Comparison of ENCODE assay signal across 10 mouse cellular contexts in the genomic region with DNA sequence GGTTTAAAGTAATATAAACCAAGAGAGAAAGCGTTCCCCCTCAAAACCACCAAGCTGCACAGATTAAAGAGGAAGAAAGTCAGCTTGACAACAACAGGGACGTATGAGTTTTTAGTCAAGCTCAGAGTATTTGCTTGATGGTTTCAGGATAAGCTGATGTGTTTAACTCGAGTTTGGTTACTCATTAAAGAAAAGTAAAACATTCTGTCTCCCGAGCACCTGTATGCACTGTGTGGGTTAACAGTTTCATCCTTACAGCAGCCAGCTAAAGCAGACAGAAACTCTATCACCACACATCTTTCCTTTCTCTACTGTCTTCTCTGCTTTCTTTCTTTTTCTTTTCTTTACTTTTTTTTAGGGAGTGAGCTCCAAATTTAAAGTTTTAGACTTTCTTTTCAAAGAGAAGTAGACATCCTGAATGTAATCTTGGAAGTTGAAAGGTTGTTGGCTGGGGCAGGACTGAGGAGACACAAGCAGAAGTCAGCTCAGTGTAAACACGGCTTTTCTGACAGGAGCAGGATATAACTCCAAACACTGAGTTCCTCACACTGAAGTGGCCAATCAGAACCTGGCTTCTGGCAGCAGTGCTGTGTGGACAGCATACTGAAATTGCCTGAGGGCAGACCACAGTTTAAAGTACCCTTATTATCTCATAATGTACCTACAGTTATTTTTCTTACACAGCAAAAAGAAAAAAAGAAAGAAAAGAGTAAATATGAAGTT.
DNase-seq lines count a peak whose midpoint lies in the region; ATAC-seq lines count a peak whose summit lies in the region.
"Had no signal": no experiment of that assay in that cellular context is flagged by ENCODE, and none has a peak within 500 bp of the region (broad histone marks: within the 10 kb centered on the region; RNA-seq: fewer than 3 reads in every experiment).

No protein-coding gene starts in this region.

- no peak overlapping the region for H3K27ac ChIP-seq in forebrain, embryonic 14.5 days (ENCODE audit: low read depth, low read length)
- no peak overlapping the region for H3K27ac ChIP-seq in forebrain, embryonic 13.5 days
- no peak overlapping the region for H3K27ac ChIP-seq in midbrain, embryonic 14.5 days (replicated peaks; ENCODE audit: low read depth, low read length)
- no peak overlapping the region for H3K27ac ChIP-seq in midbrain, embryonic 10.5 days (replicated peaks)
- H3K27ac ChIP-seq: heart, adult 2 months; midbrain, embryonic 12.5 days had no signal

- peak; percentile 3 for DNase-seq in forebrain, embryonic 14.5 days (ENCODE audit: low spot score)
- DNase-seq in midbrain, embryonic 14.5 days, result peak; percentile 50
- DNase-seq in midbrain, embryonic 10.5 days (ENCODE audit: low spot score), result no peak
- peak; percentile 13 for DNase-seq in kidney, postnatal 10 days
- DNase-seq in yolk sac, embryonic 10.5 days (ENCODE audit: low spot score), result peak; percentile 62
- no peak for DNase-seq in adrenal gland, adult (ENCODE audit: inconsistent age in 2 of 2, low spot score in 1 of 2)
- DNase-seq in layer of hippocampus, postnatal 36 days, result no peak
- DNase-seq: heart, adult 2 months had no signal

- no peaks in the 10 kb centered on the region for H3K9me3 ChIP-seq in forebrain, embryonic 14.5 days (replicated peaks; ENCODE audit: control insufficient read depth, low read length)
- H3K9me3 ChIP-seq in forebrain, embryonic 13.5 days (replicated peaks), result no peaks in the 10 kb centered on the region
- H3K9me3 ChIP-seq in midbrain, embryonic 14.5 days (ENCODE audit: control insufficient read depth, low read length), result no peaks in the 10 kb centered on the region
- H3K9me3 ChIP-seq in midbrain, embryonic 10.5 days (replicated peaks), result no peaks in the 10 kb centered on the region
- H3K9me3 ChIP-seq: midbrain, embryonic 12.5 days had no signal

- no peak for ATAC-seq in forebrain, embryonic 14.5 days
- ATAC-seq in forebrain, embryonic 13.5 days, result no peak
- ATAC-seq in midbrain, embryonic 14.5 days (ENCODE audit: low FRiP score, low TSS enrichment), result no peak

- H3K36me3 ChIP-seq in forebrain, embryonic 14.5 days (ENCODE audit: control insufficient read depth, insufficient read depth, low read length), result no peaks in the 10 kb centered on the region
- H3K36me3 ChIP-seq in forebrain, embryonic 13.5 days (ENCODE audit: poor library complexity, severe bottlenecking), result no peaks in the 10 kb centered on the region
- H3K36me3 ChIP-seq in midbrain, embryonic 14.5 days (ENCODE audit: control insufficient read depth, insufficient read depth, low read length), result no peaks in the 10 kb centered on the region
- no peaks in the 10 kb centered on the region for H3K36me3 ChIP-seq in midbrain, embryonic 10.5 days
- H3K36me3 ChIP-seq: midbrain, embryonic 12.5 days had no signal

- WGBS in forebrain, embryonic 14.5 days, result 51% methylated on average over 5 of the region's 5 CpGs
- 54% methylated on average over 5 of the region's 5 CpGs for WGBS in forebrain, embryonic 13.5 days
- WGBS in midbrain, embryonic 14.5 days, result 56% methylated on average over 5 of the region's 5 CpGs
- 67% methylated on average over 5 of the region's 5 CpGs for WGBS in midbrain, embryonic 10.5 days

- H3K4me2 ChIP-seq in forebrain, embryonic 14.5 days (ENCODE audit: low read length), result no peak overlapping the region
- H3K4me2 ChIP-seq in forebrain, embryonic 13.5 days, result no peak overlapping the region
- H3K4me2 ChIP-seq in midbrain, embryonic 14.5 days (ENCODE audit: low read length), result 0 out of 2 replicates have a peak overlapping the region, but pooled peaks have one; percentile 99

- no peaks in the 10 kb centered on the region for H3K27me3 ChIP-seq in forebrain, embryonic 14.5 days (replicated peaks; ENCODE audit: control insufficient read depth, insufficient read depth, low read length)
- 0 out of 2 replicates have a peak, but pooled peaks cover 5% of the 10 kb centered on the region for H3K27me3 ChIP-seq in forebrain, embryonic 13.5 days
- H3K27me3 ChIP-seq in midbrain, embryonic 14.5 days (ENCODE audit: control insufficient read depth, insufficient read depth, low read length), result no peaks in the 10 kb centered on the region
- peaks cover 26% of the 10 kb centered on the region for H3K27me3 ChIP-seq in midbrain, embryonic 10.5 days (ENCODE audit: low read depth, poor library complexity, severe bottlenecking)

- no peak overlapping the region for H3K4me3 ChIP-seq in forebrain, embryonic 14.5 days (ENCODE audit: low read depth, low read length)
- no peak overlapping the region for H3K4me3 ChIP-seq in forebrain, embryonic 13.5 days
- no peak overlapping the region for H3K4me3 ChIP-seq in midbrain, embryonic 14.5 days (replicated peaks; ENCODE audit: low read depth, low read length)
- H3K4me3 ChIP-seq in midbrain, embryonic 10.5 days, result no peak overlapping the region

- peaks cover 12% of the 10 kb centered on the region for H3K4me1 ChIP-seq in forebrain, embryonic 14.5 days (ENCODE audit: control insufficient read depth, insufficient read depth, low read length)
- peaks cover 17% of the 10 kb centered on the region for H3K4me1 ChIP-seq in forebrain, embryonic 13.5 days
- peaks cover 16% of the 10 kb centered on the region; the same call in 1 of the 2 replicates for H3K4me1 ChIP-seq in midbrain, embryonic 14.5 days (ENCODE audit: control insufficient read depth, insufficient read depth, low read length)
- H3K4me1 ChIP-seq in midbrain, embryonic 10.5 days, result peaks cover 24% of the 10 kb centered on the region

- no peak overlapping the region for H3K9ac ChIP-seq in forebrain, embryonic 14.5 days (ENCODE audit: low read length)
- no peak overlapping the region for H3K9ac ChIP-seq in forebrain, embryonic 13.5 days
- H3K9ac ChIP-seq in midbrain, embryonic 14.5 days (replicated peaks; ENCODE audit: low read length), result no peak overlapping the region

Comparison
In these comparisons a context has a peak if more than half of its experiments do, and no peak if none do; other contexts are left out.
1. DNase-seq: peak in forebrain, embryonic 14.5 days (single experiment), midbrain, embryonic 14.5 days (single experiment), kidney, postnatal 10 days (single experiment) and yolk sac, embryonic 10.5 days (single experiment); none in midbrain, embryonic 10.5 days (single experiment), adrenal gland, adult (0 of 2) and layer of hippocampus, postnatal 36 days (0 of 2).